Mouse (Mus musculus) inflammation-experienced regulatory T-cells, adult 6 months (primary cell): ENCODE measurements around the gene Cars2. TPM values are rescaled to one million over a fixed set of nuclear protein-coding genes. Genes with fewer than 3 reads are reported as not detected.
"Not testable (repeated sequence)": the region's sequence is repeated elsewhere in the genome, so short reads cannot be mapped to it uniquely, and the experiment has no call there.

Experiments
- ATAC-seq: one replicate; pipeline ENCODE4 v1.8.0; 2017
- polyA plus RNA-seq, 3 experiments: library from polyadenylated mRNA; unstranded; fragments of 100-300 nt; shearing (Covaris generic); gene quantifications; one replicate each; pipeline ENCODE4 v1.2.1; 2017

The Cars2 gene
- polyA plus RNA-seq, 3 experiments from 2014 or later: 10.2 to 17.0 (median 13.0) TPM

DNA sequence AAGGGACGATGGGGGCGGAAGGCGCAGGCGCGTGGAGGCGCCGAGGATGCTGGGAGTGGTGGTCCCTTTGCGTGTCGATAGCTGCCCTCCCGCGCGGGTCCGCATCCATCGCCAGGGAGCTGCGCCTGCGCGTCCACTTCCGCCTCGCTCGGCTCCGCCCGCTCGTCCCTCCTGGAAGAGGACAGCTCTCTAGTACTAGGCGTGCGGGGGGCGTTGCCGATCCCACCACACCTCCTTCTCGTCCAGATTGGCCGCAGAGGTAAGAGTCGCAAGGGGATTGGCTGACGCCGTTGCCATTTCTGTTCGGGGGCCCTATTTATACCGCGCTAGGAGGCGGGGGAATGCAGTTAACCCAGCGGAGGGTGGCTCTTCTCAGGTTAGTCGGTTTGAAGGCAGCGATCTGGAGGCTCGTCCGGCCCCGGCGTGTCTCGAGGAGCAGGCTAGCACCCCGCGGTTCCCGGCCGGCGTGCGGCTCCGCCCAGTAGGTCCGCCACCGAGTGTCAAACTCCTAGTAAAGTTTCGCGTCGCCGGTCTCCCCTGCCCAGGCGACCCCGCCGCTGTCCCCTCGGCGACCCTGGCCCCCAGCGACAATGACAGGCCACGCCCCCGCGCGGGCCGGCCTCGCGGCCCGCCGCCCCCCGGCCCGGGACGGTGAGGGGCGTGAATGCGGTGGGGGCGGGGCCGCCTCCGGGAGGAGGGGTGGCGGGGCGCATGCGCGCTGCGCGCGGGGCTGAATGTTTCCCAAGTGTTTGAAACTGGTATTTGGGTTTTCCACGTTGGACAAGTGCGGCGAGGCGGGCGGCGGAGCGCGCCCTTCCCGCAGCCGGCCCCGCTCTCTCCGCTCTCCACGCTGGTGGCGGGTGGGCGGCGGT is 5.4 kb upstream of the Cars2 start:
- peak; percentile 63 for ATAC-seq

DNA sequence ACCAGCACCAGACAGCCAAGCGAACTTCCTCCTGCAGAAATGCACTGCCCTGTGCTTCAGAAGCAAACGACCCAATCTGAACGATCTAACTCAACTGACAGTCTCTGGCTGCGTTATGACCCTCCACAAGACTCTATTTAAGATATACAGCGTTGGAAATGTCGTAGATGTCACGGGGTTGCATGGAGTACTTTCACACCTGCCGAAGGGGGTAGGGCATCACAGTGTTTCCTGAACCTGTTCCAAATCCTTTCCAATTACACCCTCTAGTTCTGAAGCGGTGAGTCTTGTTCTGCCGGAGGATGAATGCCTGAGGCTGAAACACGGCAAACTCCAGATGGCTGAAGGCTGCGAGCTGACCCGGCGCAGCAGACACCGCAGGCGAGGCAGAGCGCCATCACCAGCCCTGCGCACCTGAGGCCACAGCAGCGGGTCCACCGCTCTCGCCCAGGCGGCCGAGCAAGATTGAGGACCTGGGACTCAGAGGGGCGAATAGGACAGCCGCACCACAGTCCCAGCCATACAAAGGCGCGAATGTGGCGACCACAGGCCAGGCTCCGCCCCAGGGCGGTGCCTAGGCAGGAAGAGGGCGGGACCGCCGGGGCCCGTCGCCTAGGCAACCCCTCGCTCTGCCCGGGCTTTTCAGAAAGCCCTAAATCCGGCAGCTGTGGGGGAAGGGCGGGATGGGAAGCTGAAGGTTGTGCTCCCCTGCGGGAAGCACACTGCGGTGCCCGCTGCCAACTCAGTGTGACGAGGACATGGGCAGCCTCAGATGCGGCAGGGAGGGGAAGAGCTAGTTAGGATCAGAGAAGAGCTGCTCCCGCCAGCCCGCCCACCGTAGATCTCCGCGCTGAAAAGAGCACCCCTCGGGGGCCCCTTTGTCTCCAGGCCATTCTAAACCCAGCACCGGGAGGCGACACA is 4.5 kb upstream of the Cars2 start, which contains the start of gene Ing1:
Ing1 (plus strand) TSS at position 773 of the 921 bp plus-strand sequence.
- peak; percentile 49 for ATAC-seq

DNA sequence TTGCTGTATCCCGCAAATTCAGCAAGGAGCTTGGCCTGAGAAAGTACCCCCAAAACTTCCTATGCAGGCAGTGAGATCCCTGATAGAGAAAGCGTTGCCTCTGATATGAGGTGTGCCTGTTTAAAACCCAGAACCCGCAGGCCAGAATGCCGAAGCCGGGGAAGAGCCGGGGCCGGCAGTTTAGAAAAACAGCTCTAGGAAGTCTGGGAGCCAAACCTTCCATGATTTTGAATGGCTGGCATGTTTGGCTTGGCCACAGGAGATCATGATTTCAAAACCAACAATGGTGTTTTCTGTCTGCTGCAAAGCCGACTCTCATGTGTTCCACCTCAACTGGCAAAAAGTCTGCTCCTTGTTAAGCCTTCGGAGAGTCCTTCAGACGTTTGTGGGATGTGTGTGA is 1.8 kb upstream of the Cars2 start:
- no peak for ATAC-seq

DNA sequence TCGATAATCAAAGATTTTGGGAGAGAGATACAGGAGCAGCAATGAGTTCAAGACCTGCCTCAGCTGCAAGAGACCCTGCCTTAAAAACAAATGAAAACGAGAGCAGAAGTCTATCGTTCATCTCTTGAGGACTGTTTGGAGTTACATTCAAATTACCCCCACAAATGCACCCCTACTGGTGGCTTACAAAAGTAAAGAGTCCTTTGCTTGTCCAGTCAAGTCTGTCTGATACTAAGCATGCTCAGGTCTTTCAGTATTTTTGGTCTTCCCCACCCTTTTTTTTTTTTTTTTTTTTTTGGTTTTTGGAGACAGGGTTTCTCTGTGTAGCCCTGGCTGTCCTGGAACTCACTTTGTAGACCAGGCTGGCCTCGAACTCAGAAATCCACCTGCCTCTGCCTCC is 914 bp upstream of the Cars2 start:
- ATAC-seq: not testable (repeated sequence)

DNA sequence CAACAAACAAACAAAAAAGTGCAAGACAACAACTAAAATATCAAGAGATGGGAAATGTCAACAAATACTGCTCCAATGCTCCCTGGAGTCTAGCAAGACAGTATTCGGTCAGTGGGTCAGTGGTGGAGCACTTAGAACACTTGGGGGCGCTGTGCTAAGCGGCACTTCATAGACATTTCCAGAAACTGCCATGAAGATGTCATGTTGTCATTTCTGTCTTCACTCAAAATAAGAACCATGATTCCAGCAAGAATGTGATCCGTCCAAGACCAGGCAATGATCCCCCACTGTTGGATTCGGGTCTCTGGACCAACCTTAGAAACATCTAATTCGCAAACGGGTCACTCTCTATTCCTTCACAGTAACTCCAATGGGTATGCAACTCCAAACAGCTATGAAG is 877 bp downstream of the Cars2 start:
- peak; percentile 19 for ATAC-seq

DNA sequence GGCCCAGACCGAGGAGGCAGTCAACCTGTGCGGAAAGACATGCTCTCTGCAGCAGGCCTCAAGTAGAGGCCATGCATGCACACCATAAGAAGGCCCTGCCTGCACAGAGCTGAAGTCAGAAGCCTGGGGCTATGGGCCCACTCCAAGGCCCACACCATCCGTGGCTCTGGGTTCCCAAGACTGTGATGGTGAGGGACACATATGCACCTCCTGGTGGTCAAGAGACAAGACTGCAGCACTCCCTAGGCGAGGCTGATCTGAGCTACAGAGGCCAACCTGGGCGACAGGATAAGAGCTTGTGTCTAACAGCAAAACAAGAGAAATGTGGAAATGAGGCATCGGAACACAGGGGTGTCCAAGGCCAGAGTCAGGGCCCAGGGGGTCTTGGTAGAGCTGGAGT is 3.5 kb downstream of the Cars2 start:
- ATAC-seq: no peak

DNA sequence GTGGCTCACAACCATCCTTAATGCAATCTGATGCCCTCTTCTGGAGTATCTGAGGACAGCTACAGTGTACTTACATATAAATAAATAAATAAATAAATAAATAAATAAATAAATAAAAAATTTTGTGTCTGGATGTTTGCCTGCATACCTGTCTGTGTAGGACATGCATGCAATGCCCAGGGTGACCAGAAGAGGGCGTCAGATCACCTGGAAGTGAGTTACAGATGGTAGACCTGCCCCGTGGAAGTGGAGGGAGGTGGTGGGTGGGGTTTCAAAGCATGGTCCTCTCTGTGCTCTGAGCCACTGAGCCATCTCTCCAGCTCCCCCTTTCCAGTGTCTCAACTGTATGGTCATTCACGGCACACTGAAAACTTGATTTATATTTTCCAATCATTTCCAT is 6.2 kb downstream of the Cars2 start:
- ATAC-seq: peak; percentile 41

DNA sequence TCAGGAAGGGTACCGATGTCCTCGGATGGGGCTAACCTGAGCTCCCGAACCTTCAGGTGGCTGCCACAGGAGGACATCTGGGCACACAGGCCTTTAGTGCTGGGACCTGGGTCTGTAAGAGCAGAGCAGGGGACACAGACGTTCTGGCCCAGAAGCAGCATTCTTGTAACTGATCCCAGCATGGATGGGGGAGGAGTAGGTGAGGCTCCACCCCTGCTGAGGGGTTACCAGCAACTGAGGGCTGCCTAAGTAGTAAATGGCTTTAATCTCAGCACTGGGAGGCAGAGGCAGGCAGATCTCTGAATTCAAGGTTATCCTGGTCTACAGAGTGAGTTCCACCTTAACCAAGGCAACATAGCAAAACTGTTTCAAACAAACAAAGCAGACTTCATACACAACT is 7.7 kb downstream of the Cars2 start:
- ATAC-seq: no peak

DNA sequence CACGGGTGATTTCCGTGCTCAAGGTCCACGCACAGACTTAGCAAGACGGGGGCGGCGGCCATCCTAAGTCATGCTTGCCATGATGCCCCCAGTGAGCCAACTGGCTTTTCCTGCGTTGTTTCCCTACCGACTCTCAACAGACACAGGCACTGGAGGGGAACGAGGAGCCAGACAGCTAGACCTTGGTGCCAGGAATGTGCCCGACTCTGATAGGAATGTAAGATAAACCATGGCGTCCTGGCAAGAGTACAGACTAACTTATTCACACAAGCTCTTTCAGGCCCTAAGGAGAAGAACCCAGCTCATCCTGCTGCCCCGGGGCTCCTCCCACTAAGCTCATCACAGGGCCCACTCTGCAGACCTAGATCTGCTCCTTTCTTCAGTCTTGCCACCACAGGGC is 8.6 kb downstream of the Cars2 start:
- no peak for ATAC-seq

DNA sequence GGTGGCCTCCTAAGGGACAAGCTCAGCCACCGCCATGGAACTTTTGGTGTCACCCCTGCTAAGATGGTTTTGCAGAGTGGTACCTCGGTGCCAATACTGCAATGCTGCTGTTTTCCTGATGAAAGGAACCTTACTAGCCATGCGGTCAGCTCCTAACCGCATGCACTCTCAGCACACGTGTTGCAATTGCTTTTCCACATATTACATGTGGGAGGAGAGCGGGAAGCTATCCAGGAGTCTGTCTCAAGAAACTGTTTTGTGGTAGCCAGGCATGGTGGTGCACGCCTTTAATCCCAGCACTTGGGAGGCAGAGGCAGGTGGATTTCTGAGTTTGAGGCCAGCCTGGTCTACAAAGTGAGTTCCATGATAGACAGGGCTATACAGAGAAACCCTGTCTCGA is 10.4 kb downstream of the Cars2 start:
- no peak for ATAC-seq

DNA sequence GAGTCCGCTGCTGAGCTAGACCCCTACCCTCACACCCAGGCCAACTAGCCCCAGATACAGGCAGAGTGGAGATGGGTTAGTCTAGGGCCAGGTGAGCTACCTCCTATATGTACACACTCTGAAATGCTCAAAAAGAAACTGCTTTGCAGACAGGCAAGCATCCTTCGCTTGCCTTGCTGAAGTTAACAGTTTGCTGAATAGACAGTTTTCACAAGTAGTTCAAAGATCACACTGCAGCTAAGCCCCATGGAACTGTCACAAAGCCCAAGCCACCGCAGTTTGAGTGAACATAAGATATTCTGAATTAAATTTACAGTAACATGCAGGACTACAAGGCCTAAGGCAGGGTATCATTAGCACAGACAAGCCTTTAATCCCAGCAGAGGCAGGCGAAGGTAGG is 11.5 kb downstream of the Cars2 start:
- ATAC-seq: no peak

DNA sequence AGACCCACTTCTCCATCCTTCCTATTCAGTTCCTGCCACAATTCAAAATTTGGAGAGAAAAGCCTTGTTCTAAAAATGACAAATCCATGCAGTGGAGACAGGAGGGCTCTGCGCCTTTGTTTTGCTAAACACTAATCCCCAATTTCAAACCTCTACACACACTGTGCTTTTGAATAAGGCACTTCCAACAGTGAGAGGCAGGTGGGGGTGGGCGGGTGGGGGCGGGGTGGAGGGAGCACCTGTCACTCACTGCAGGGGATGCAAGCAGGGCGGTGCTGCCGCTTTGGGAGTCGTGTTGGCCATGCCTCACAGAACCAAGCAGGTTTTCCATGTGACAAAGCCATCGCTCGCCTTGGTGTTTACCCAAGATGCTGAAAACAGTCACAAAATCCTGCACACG is 16.1 kb downstream of the Cars2 start:
- ATAC-seq: no peak

DNA sequence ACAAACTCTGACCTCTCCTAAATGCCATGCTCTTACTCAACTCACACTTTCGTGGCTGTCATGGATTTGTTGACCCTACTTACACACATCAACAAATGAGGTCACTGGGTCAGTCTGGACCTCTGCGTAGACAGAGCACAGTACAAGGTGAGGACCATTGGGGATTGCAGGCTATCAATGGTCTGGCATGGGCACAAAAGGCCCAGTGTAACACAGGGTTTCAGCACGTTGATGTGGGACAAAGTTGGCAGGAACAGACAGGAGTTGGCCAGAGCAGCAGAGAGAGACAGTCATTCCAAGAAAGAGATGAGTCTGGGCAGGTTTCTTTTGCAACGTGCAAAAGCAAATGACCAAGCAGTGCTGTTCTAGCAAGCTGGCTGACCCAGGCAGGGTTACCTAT is 19.7 kb downstream of the Cars2 start:
- no peak for ATAC-seq

DNA sequence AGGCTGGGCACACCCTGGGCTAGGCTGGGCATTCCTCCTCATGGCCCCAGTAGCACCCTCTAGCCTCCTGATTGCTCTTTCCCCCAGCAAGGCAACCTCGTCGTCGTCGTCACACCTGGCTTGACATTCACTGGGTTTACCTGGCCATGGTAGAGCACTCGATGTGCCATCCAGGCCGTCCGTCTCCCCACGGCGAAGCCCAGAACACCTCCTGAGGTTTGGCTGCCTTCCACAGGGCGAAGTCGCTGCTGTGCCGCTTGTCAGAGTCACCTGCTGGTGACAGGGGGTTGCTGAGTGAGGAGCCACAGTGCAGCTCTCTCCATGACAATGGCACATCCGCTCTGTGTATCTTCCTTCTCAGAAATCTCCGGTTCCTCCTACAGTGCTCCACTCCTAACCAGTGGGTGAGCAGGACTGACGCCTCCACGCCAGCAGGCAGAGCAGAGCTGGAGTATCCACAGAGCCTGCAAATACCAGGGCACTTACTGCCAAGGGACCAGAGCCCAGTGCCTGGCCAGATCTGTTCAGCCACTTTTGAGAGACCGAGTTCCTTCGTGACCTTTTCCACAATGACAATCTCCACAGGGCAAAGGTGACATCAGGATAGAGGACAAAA is 20.3 kb downstream of the Cars2 start:
- no peak for ATAC-seq

DNA sequence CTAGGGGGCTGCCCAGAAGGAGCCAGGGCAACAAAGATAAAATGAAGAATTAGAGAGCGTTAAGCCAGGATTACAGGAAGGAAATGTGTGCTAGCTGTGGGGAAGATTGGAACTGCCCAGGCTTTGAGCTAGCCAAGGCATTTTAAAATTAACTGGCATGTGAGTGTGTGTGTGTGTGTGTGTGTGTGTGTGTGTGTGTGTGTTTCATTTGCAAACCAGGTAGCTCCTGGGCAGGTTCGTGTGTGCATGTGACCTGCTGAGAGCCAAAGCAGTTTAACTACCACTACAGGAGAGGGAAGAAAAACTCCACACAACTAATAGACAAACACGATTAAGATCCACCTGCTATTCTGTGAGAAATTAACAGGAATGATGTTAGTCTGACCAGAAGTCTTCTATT is 27.3 kb downstream of the Cars2 start:
- ATAC-seq: no peak

DNA sequence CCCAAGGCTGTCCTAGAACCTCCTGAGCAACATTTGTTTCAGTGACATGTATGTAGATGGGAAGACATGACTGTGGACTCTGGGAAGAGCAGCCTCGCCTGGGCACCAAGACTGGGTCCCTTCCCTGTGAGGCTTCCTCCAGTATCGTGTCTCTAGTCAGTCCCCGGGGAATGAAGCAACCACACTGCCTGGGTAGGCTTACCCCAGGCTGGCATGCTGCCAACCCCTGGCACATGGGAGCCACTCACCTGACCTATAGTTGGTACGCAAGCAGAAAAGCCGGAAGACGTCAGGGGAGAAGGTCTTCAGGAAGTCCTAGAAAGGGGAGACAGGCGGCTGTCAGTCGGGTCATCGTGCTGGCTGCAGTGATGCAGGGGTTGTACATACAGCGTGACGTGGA is 31.9 kb downstream of the Cars2 start:
- ATAC-seq: no peak

DNA sequence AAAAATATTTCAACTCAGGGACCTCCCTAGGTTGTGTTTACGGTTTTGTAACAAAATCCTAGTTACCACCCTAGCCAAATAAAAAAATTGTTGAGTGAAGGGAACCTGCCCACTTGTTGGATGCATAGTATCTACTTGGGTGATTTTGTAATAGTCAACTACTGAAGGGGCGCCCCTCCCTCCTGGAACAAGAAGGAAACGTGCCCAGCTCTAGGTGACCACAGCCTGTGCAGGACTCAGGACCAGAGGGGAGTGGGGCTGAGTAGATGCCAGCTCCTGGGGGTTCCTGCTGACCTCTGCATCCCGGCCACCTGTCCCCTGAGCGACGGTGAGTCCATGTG is 32.6 kb downstream of the Cars2 start:
- ATAC-seq: no peak

DNA sequence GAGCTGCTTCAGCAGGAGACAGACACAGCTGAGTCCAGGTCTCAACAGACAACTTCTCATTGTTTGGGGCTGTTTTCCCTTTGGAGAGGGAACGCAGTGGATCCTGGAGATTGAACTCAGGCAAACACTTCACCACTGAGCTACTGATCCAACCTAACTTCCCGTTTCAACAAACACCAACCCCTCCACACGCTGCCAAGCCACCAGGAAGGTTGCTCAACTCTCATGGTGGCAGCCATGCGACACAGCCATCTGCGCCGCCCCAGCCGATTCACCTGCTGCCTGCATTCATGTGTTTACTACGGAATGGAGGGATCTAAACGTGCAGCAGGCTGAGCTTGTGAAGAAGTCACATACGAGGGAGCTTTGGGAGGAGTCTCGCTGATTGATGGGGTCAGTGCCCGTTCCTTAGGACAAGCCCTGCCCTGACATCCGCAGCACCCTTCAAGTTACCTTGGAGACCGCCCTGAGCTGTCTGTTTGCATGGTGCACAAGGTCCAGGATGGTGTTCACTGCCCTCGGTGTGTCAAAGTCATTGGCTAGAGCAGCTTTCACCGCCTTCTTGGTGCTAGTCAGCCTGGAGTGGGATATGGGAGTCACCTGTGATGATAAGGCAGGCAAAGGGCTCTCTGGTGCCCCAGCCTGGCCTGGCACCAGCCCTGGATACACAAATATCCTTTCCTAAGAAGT is 33.1 kb downstream of the Cars2 start:
- ATAC-seq: no peak

DNA sequence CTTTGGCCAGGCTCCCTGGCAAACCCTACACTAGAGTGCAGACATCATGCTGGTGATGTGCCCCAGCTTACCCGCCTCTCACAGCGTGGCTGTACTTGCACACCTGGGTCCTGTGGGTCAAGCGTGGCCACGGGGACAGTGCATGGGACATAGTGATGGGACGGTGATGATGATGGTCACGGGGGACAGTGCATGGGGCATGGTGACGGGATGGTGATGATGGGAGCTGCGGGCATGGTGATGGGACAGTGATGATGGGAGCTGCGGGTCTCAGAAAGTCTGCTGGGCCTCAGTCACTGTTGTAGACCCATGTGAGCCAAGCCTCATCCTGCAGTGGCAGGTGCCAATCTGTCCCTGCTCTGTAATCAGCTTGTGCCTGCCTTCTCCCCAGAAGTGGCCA is 34.3 kb downstream of the Cars2 start:
- no peak for ATAC-seq

DNA sequence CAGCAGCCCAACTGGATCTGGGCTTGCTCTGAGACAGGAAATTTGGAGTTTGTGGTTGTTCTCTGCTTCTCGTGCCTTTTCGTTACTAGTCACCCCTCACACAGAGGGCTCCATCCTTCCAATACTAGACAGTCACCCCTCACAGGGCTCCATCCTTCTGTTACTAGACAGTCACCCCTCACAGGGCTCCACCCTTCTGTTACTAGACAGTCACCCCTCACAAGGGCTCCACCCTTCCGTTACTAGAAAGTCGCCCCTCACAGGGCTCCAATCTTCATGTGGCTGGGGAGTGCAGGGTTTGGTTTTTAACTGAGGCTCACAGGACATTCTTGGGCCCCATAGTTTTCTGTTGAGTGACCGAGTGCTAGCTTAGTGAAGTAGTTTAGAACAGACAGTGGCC is 37.3 kb downstream of the Cars2 start:
- ATAC-seq: no peak

DNA sequence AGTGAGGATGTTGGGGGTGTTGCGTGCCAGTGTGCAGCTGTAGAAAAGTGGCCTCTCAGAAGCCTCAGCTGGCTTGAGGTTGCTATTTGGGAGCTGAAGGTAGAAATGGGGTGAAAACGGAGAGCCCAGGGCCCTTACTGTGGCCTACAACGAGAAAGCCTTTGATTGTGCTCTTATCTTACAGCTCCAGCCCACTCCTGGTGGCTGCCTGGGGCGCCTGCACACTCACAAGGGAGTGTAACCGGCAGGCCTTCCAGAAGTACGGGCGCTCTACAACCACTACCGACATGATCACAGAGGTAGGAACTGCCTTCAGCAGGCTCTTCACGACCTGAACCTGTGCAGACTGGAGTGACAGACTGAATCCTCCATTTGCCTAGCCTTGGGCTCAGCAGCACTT is 37.9 kb downstream of the Cars2 start:
- no peak for ATAC-seq

DNA sequence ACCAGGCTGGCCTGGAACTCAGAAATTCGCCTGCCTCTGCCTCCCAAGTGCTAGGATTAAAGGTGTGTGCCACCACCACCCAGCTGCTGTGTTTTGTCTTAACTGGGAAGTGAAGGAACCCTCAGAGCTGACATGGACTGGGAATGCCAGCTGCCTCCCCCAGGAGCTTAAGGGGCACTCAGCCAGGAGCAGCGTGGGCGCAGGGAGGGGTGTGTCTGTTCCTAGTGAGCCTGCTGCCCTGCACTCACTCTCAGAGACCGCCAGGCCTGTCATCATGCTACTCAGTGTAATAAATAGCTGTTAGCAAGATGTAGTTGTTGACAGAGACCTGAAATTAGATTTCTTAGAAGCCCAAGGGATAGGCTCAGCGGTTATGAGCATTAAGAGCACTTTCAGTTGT is 39.6 kb downstream of the Cars2 start:
- ATAC-seq: no peak

DNA sequence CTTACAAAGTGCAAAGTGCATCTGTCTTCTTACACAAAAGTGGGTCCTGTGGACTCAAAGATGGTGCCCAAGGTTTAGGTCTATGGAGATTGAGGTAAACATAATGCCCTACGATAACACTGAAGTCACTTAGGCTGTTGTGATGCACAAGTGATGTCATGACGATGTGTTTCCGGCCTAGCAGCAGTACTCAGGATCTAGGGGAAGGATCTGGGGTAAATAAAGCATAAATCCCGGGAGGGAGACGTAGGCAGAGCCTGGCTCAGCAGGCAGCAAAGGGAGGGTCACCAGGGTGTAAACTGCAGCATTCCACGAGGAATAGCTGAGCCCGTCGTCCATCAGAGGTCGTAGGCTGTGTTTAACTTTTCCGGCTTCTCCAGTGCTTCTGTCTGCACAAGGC is 41.7 kb downstream of the Cars2 start:
- ATAC-seq: no peak
